Mouse (Mus musculus) kidney, adult 2 months (tissue): Measurements from ENCODE around the gene Zfp277.

Source experiments
- CTCF ChIP-seq: fragments of 200-500 bp; conservative IDR thresholded peaks from 2 replicates; pipeline ENCODE4 v1.5.1; 2011; ENCODE audit warnings: low read depth, mild to moderate bottlenecking, control low read depth, low read length, moderate library complexity, mixed read lengths; ENCODE audit not compliant: insufficient read depth, insufficient read length
- POLR2A ChIP-seq: fragments of 200-500 bp; IDR thresholded peaks from one replicate; pipeline ENCODE4 v1.6.1; 2011; ENCODE audit warnings: low read depth, low read length, control low read depth

DNA sequence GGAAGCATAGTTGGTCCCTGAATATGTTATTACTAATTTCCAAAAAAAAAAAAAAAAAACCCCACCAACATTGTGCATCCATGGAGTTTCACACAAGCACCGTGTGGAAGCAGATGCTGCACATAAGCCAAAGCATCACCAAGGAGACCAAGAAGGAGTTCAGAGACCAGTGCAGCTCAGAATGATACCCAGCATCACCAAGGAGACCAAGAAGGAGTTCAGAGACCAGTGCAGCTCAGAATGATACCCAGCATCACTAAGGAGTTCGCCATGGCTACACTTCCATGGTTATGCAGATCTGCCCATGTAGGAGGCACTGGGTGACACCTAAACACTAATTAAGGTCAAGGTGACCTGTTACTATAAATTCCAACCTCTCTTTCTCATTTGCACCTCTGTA lies 46.8 kb downstream of the Zfp277 start:
- TF ChIP-seq POLR2A (no peak), CTCF (no peak)
